Mouse (Mus musculus) forebrain, embryonic 12.5 days (tissue): ENCODE results near the gene Clybl. TPM values are rescaled to one million over a fixed set of nuclear protein-coding genes. Genes with fewer than 3 reads are reported as not detected.
A peak's percentile ranks its signal among the peaks of the same experiment; 100 is the strongest.

Source experiments
- ATAC-seq: fragments of 200-750 bp; cut with Nextera tagmentation; 2 replicates; pipeline ENCODE4 v1.8.0; 2017; ENCODE audit warnings: moderate TSS enrichment; ENCODE audit not compliant: low FRiP score
- H3K27ac ChIP-seq: fragments of 300-500 bp; sonication (generic); 2 replicates; pipeline ENCODE4 v1.5.1; 2016; ENCODE audit warnings: mild to moderate bottlenecking
- H3K27me3 ChIP-seq: fragments of 300-500 bp; sonication (generic); 2 replicates; pipeline ENCODE4 v1.6.1; 2016; ENCODE audit warnings: mild to moderate bottlenecking
- H3K36me3 ChIP-seq: fragments of 300-500 bp; sonication (generic); replicated peaks from 2 replicates; pipeline ENCODE4 v1.6.1; 2016; ENCODE audit warnings: mild to moderate bottlenecking
- H3K4me1 ChIP-seq: fragments of 300-500 bp; sonication (generic); 2 replicates; pipeline ENCODE4 v1.6.1; 2016
- H3K4me2 ChIP-seq: fragments of 300-500 bp; sonication (generic); 2 replicates; pipeline ENCODE4 v1.6.1; 2016; ENCODE audit warnings: mild to moderate bottlenecking, moderate library complexity
- H3K4me3 ChIP-seq: fragments of 300-500 bp; sonication (generic); replicated peaks from 2 replicates; pipeline ENCODE4 v1.5.1; 2016; ENCODE audit warnings: mild to moderate bottlenecking
- H3K9ac ChIP-seq: fragments of 300-500 bp; sonication (generic); 2 replicates; pipeline ENCODE4 v1.6.1; 2016; ENCODE audit warnings: mild to moderate bottlenecking
- H3K9me3 ChIP-seq: fragments of 300-500 bp; sonication (generic); 2 replicates; pipeline ENCODE4 v1.6.1; 2016
- WGBS: fragments of 180-500 bp; shearing (Covaris S2); methylation state at CpG from one replicate; pipeline ENCODE4 v1.1.7; 2016; 5-methylcytosine and 5-hydroxymethylcytosine counted together
- polyA plus RNA-seq: library from polyadenylated mRNA; unstranded; fragments of >200 nt; fragmentation: Nextera tagmentation; extraction: Ambion mirVana; gene quantifications from 2 replicates; pipeline ENCODE4 v1.2.1, GENCODE M21; 2016

Clybl gene
- polyA plus RNA-seq, 1 experiment from 2014 or later, result 24.7 TPM

GRCm38 (mm10) chr14:122296864-122297263, 115.4 kb downstream of the Clybl start:
- Histone ChIP-seq H3K27ac (no peak overlapping the region), H3K4me1 (peaks cover 13% of the 10 kb centered on the region), H3K4me3 (no peak overlapping the region), H3K9me3 (no peaks in the 10 kb centered on the region), H3K9ac (no peak overlapping the region), H3K4me2 (no peak overlapping the region), H3K36me3 (no peaks in the 10 kb centered on the region), H3K27me3 (peaks cover 25% of the 10 kb centered on the region)
- ATAC-seq, result no peak
- 13% methylated on average over 2 of the region's 2 CpGs for WGBS

- 4% methylated on average over 11 of the region's 11 CpGs for WGBS
- Histone ChIP-seq H3K9me3 (no peaks in the 10 kb centered on the region), H3K36me3 (no peaks in the 10 kb centered on the region), H3K4me2 (no peak overlapping the region), H3K27me3 (peaks cover 26% of the 10 kb centered on the region), H3K27ac (no peak overlapping the region), H3K4me3 (no peak overlapping the region), H3K4me1 (peaks cover 13% of the 10 kb centered on the region), H3K9ac (no peak overlapping the region)
- ATAC-seq, result peak; percentile 23; the same call in 1 of the 2 replicates
These were observed 116.0 kb downstream of the Clybl start for GRCm38 (mm10) chr14:122297386-122298109.

DNA sequence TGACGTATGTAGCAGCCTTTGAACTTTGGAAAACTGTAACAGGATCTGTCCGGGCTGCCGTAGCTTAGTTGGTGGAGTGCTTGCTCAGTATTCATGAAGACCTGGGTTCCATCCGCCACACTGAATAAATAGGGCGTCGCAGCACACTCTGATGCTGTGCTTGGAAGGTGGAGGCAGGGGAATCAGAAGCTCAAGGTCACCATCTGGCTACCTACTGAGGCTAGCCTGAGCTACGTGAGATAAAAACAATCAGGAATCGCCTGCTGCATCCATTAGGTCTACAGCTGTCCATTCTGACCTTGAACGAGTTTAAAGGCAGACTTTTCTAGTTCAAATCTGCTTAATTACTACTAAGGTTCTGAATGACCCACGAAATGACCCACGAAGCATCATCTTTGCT, 118.8 kb downstream of the Clybl start:
- no peak overlapping the region for H3K4me2 ChIP-seq
- peaks cover 21% of the 10 kb centered on the region for H3K27me3 ChIP-seq
- 80% methylated on average over 11 of the region's 11 CpGs for WGBS
- H3K9ac ChIP-seq, result no peak overlapping the region
- H3K27ac ChIP-seq, result no peak overlapping the region
- H3K9me3 ChIP-seq, result no peaks in the 10 kb centered on the region
- H3K36me3 ChIP-seq, result no peaks in the 10 kb centered on the region
- no peak for ATAC-seq
- H3K4me1 ChIP-seq, result peaks cover 20% of the 10 kb centered on the region
- H3K4me3 ChIP-seq, result no peak overlapping the region

- Histone ChIP-seq H3K27me3 (peaks cover 13% of the 10 kb centered on the region), H3K9ac (no peak overlapping the region), H3K4me2 (no peak overlapping the region), H3K9me3 (no peaks in the 10 kb centered on the region), H3K36me3 (no peaks in the 10 kb centered on the region), H3K27ac (no peak overlapping the region), H3K4me3 (no peak overlapping the region), H3K4me1 (peaks cover 10% of the 10 kb centered on the region; the same call in 1 of the 2 replicates)
- no peak for ATAC-seq
- 74% methylated on average over 1 of the region's 1 CpGs for WGBS
These were observed 122.3 kb downstream of the Clybl start for GRCm38 (mm10) chr14:122303821-122304220.

DNA sequence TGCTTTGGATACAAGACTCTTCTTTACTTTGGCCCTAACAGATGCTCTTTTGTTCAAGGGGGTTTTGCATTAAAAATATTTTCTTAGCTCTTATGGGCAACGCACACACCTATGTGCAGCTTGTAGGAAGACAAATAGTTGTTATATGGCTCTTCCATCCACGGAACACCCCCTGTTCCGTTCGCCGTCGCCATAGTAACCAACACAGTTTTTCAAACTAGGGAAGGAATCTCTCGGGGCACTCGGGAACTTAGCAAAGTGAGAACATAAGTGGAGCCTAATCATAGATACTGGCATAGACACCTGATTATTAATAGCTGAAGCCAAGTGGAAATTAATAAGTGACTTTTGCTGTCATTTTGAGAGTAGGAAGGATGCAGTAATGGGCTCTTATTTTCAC, 123.6 kb downstream of the Clybl start:
- Histone ChIP-seq H3K9ac (no peak overlapping the region), H3K4me3 (no peak overlapping the region), H3K4me1 (peaks cover 10% of the 10 kb centered on the region; the same call in 1 of the 2 replicates), H3K27me3 (peaks cover 10% of the 10 kb centered on the region; the same call in 1 of the 2 replicates), H3K4me2 (no peak overlapping the region), H3K27ac (no peak overlapping the region), H3K9me3 (no peaks in the 10 kb centered on the region), H3K36me3 (no peaks in the 10 kb centered on the region)
- 70% methylated on average over 8 of the region's 8 CpGs for WGBS
- ATAC-seq, result no peak

DNA sequence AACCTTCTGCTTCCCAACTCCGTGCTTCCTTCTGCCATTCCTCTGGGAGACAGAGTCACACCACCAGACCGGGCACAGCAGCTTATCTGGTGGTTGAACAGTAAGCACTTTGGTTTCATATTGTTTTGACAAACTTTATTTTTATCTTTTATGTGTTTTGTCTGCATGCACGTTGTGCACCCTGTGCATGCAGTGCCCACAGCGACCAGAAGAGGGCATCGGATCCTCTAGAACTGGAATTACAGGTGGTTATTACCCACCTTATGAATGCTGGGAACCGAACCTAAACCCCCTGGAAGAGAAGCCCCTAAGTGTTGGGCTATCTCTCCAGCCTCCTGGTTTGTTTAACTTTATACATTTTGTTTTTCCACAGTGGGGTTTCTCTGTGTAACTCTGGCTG, 130.9 kb downstream of the Clybl start:
- Histone ChIP-seq H3K4me2 (no peak overlapping the region), H3K36me3 (peaks cover 4% of the 10 kb centered on the region; the same call in 1 of the 2 replicates), H3K27ac (no peak overlapping the region), H3K9ac (no peak overlapping the region), H3K4me1 (no peaks in the 10 kb centered on the region), H3K4me3 (no peak overlapping the region), H3K9me3 (peaks cover 7% of the 10 kb centered on the region), H3K27me3 (no peaks in the 10 kb centered on the region)
- no peak for ATAC-seq
- 91% methylated on average over 6 of the region's 6 CpGs for WGBS

DNA sequence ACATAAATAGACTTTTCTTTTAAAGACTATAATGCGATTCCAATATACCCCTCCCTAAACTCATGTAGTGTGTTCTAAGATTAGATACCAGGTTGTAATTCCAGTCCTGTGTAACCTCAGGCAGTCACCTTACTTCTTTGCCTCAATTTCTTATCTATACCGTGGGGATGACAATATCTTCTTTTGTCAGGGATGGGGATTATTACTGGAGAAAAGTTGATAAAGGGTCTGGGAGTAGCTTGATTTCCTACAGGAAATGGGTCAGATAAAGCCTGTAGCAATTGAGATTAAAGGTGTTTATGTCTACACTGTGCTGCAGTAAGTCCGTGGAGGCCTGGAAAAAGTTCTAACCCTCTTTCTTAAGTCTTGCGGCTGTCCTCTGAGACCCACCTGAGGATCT, 131.8 kb downstream of the Clybl start:
- Histone ChIP-seq H3K27ac (no peak overlapping the region), H3K4me1 (no peaks in the 10 kb centered on the region), H3K27me3 (no peaks in the 10 kb centered on the region), H3K36me3 (peaks cover 4% of the 10 kb centered on the region; the same call in 1 of the 2 replicates), H3K9ac (no peak overlapping the region), H3K4me2 (no peak overlapping the region), H3K4me3 (no peak overlapping the region), H3K9me3 (peaks cover 7% of the 10 kb centered on the region)
- 93% methylated on average over 4 of the region's 4 CpGs for WGBS
- no peak for ATAC-seq

- Histone ChIP-seq H3K27me3 (no peaks in the 10 kb centered on the region), H3K4me2 (no peak overlapping the region), H3K27ac (no peak overlapping the region), H3K9ac (no peak overlapping the region), H3K36me3 (peaks cover 4% of the 10 kb centered on the region; the same call in 1 of the 2 replicates), H3K4me1 (no peaks in the 10 kb centered on the region), H3K9me3 (peaks cover 7% of the 10 kb centered on the region), H3K4me3 (no peak overlapping the region)
- 91% methylated on average over 12 of the region's 12 CpGs for WGBS
- no peak for ATAC-seq
These were observed 134.2 kb downstream of the Clybl start for GRCm38 (mm10) chr14:122315743-122316142.

GRCm38 (mm10) chr14:122322136-122322535, 140.6 kb downstream of the Clybl start:
- no peak overlapping the region for H3K9ac ChIP-seq
- no peaks in the 10 kb centered on the region for H3K9me3 ChIP-seq
- H3K4me1 ChIP-seq, result peaks cover 6% of the 10 kb centered on the region
- H3K4me3 ChIP-seq, result no peak overlapping the region
- H3K4me2 ChIP-seq, result no peak overlapping the region
- H3K36me3 ChIP-seq, result no peaks in the 10 kb centered on the region
- ATAC-seq, result no peak
- 26% methylated on average over 5 of the region's 5 CpGs for WGBS
- H3K27ac ChIP-seq, result no peak overlapping the region
- H3K27me3 ChIP-seq, result no peaks in the 10 kb centered on the region

GRCm38 (mm10) chr14:122323838-122324458, 142.4 kb downstream of the Clybl start:
- Histone ChIP-seq H3K4me3 (no peak overlapping the region), H3K27ac (no peak overlapping the region), H3K27me3 (0 out of 2 replicates have a peak, but pooled peaks cover 2% of the 10 kb centered on the region), H3K4me1 (peaks cover 6% of the 10 kb centered on the region), H3K9ac (no peak overlapping the region), H3K36me3 (no peaks in the 10 kb centered on the region), H3K4me2 (no peak overlapping the region), H3K9me3 (no peaks in the 10 kb centered on the region)
- 61% methylated on average over 9 of the region's 9 CpGs for WGBS
- ATAC-seq, result peak; percentile 57; the same call in 1 of the 2 replicates

- H3K4me3 ChIP-seq, result no peak overlapping the region
- H3K9me3 ChIP-seq, result no peaks in the 10 kb centered on the region
- ATAC-seq, result no peak
- H3K9ac ChIP-seq, result no peak overlapping the region
- H3K4me1 ChIP-seq, result no peaks in the 10 kb centered on the region; the same call in 1 of the 2 replicates
- 0 out of 2 replicates have a peak, but pooled peaks cover 2% of the 10 kb centered on the region for H3K27me3 ChIP-seq
- no peaks in the 10 kb centered on the region for H3K36me3 ChIP-seq
- H3K4me2 ChIP-seq, result no peak overlapping the region
- 76% methylated on average over 9 of the region's 9 CpGs for WGBS
- no peak overlapping the region for H3K27ac ChIP-seq
These were observed 148.6 kb downstream of the Clybl start for GRCm38 (mm10) chr14:122330136-122330535.

DNA sequence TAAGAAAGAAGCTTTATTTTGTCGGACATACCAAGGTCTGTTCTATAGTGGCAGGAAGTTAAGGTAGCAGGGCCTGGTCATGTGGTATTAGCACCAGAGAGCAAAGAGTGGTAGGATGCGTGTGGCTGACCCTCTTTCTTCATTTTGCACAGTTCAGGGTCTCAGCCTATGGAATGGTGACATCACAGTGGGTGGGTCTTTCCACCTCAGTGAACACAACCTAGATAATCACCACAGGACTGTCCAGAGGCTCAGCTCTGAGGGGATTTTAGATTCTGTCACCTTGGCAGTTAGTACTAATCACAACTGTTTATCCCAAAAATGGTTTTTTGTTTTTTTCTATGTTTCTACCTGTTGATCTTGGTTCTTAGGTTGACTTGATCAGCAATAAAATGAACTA, 149.2 kb downstream of the Clybl start:
- Histone ChIP-seq H3K36me3 (no peaks in the 10 kb centered on the region), H3K4me1 (no peaks in the 10 kb centered on the region), H3K9ac (no peak overlapping the region), H3K4me2 (no peak overlapping the region), H3K9me3 (no peaks in the 10 kb centered on the region), H3K27me3 (0 out of 2 replicates have a peak, but pooled peaks cover 2% of the 10 kb centered on the region), H3K4me3 (no peak overlapping the region), H3K27ac (no peak overlapping the region)
- no peak for ATAC-seq
- 84% methylated on average over 2 of the region's 2 CpGs for WGBS
